Mouse (Mus musculus): Measurements from ENCODE around the gene Tmem86b.

DNA sequence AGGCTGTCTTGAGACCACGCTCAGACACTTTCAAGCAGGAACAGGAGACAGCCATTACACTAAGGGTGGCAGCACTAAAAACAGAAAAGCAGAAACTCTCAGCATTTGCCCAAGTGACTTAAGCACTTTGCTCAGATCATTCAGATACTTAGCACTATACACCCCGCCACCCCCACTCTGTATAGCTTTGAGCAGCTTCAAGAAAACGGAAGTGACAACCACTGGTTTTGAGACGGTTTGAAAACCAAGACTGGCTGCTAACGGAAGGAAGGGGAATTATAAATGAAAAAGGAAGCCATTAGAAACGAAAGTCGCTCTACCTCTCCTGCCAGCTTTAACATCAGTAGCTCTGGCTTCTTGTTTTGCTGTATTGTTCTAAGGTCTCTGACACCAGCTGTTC, 22.6 kb upstream of the Tmem86b start:
- no peak for TF ChIP-seq CTCF (IDR thresholded peaks at IDR 0.05; ENCODE audit: low read depth, low read length)
- no peak for TF ChIP-seq POLR2AphosphoS5 (IDR thresholded peaks at IDR 0.05; ENCODE audit: insufficient replicate concordance, low read depth, low read length)
- TF ChIP-seq TAL1 (conservative IDR thresholded peaks at IDR 0.05; ENCODE audit: low read depth, low read length): no peak
- no peak for TF ChIP-seq GATA1 (IDR thresholded peaks at IDR 0.05; ENCODE audit: borderline replicate concordance, low read length)
- TF ChIP-seq GATA2 (IDR thresholded peaks at IDR 0.05; ENCODE audit: borderline replicate concordance, low read depth, low read length): no peak
